Mouse (Mus musculus) heart, postnatal 0 days (tissue): ENCODE data around the gene Zcchc3.

Source experiments
- CTCF ChIP-seq: IDR thresholded peaks from 2 replicates; pipeline ENCODE4 v1.5.1; 2016; ENCODE audit warnings: antibody characterized with exemption, control low read depth, low read depth
- EP300 ChIP-seq: IDR thresholded peaks from 2 replicates; pipeline ENCODE4 v1.6.1; 2016; ENCODE audit warnings: antibody characterized with exemption, low read depth

GRCm38 (mm10) chr2:152447461-152447860, 32.6 kb upstream of the Zcchc3 start:
- TF ChIP-seq CTCF (no peak), EP300 (no peak)
